Mouse (Mus musculus) liver, embryonic 15.5 days (tissue): ENCODE data around the gene Fggy. TPM values are rescaled to one million over a fixed set of nuclear protein-coding genes. Genes with fewer than 3 reads are reported as not detected.

Experiments used
- ATAC-seq: fragments of 200-750 bp; cut with Nextera tagmentation; 2 replicates; pipeline ENCODE4 v1.8.0; 2017; ENCODE audit warnings: moderate number of reproducible peaks, mild to moderate bottlenecking, moderate library complexity; ENCODE audit not compliant: insufficient read depth
- H3K27ac ChIP-seq: fragments of 300-500 bp; sonication (generic); replicated peaks from 2 replicates; pipeline ENCODE4 v1.5.1; 2015; ENCODE audit warnings: mild to moderate bottlenecking, inconsistent platforms
- H3K27me3 ChIP-seq: fragments of 300-500 bp; sonication (generic); 2 replicates; pipeline ENCODE4 v1.6.1; 2015; ENCODE audit warnings: mild to moderate bottlenecking, inconsistent platforms
- H3K36me3 ChIP-seq: fragments of 300-500 bp; sonication (generic); replicated peaks from 2 replicates; pipeline ENCODE4 v1.6.1; 2015; ENCODE audit warnings: moderate library complexity, mild to moderate bottlenecking, inconsistent platforms
- H3K4me1 ChIP-seq: fragments of 300-500 bp; sonication (generic); replicated peaks from 2 replicates; pipeline ENCODE4 v1.6.1; 2015; ENCODE audit warnings: inconsistent platforms
- H3K4me2 ChIP-seq: fragments of 300-500 bp; sonication (generic); 2 replicates; pipeline ENCODE4 v1.6.1; 2015; ENCODE audit warnings: moderate library complexity, mild to moderate bottlenecking, inconsistent platforms
- H3K4me3 ChIP-seq: fragments of 300-500 bp; sonication (generic); replicated peaks from 2 replicates; pipeline ENCODE4 v1.5.1; 2015; ENCODE audit warnings: mild to moderate bottlenecking, inconsistent platforms
- H3K9ac ChIP-seq: fragments of 300-500 bp; sonication (generic); 2 replicates; pipeline ENCODE4 v1.6.1; 2015; ENCODE audit warnings: moderate library complexity, mild to moderate bottlenecking, inconsistent platforms
- H3K9me3 ChIP-seq: fragments of 300-500 bp; sonication (generic); replicated peaks from 2 replicates; pipeline ENCODE4 v1.6.1; 2016; ENCODE audit warnings: inconsistent platforms
- WGBS: fragments of 180-500 bp; shearing (Covaris S2); methylation state at CpG from one replicate; pipeline ENCODE4 v1.1.7; 2015; ENCODE audit warnings: mixed read lengths; ENCODE audit not compliant: insufficient replicate concordance; 5-methylcytosine and 5-hydroxymethylcytosine counted together
- polyA plus RNA-seq: library from polyadenylated mRNA; unstranded; fragments of >200 nt; fragmentation: Nextera tagmentation; extraction: Ambion mirVana; gene quantifications from 2 replicates; pipeline ENCODE4 v1.2.1, GENCODE M21; 2015

The Fggy gene
- polyA plus RNA-seq, 1 experiment from 2014 or later: 31.6 TPM

GRCm38 (mm10) chr4:95861741-95862155 lies 304.4 kb downstream of the Fggy start:
- H3K4me2 ChIP-seq: no peak overlapping the region
- no peak overlapping the region for H3K9ac ChIP-seq
- H3K9me3 ChIP-seq: no peaks in the 10 kb centered on the region
- no peaks in the 10 kb centered on the region for H3K27me3 ChIP-seq
- WGBS: 67% methylated on average over 5 of the region's 5 CpGs
- no peak for ATAC-seq
- no peaks in the 10 kb centered on the region for H3K36me3 ChIP-seq
- no peak overlapping the region for H3K27ac ChIP-seq
- no peaks in the 10 kb centered on the region for H3K4me1 ChIP-seq
- no peak overlapping the region for H3K4me3 ChIP-seq

- no peak overlapping the region for H3K27ac ChIP-seq
- H3K27me3 ChIP-seq: no peaks in the 10 kb centered on the region
- no peaks in the 10 kb centered on the region for H3K9me3 ChIP-seq
- H3K4me2 ChIP-seq: no peak overlapping the region
- H3K36me3 ChIP-seq: no peaks in the 10 kb centered on the region
- no peaks in the 10 kb centered on the region for H3K4me1 ChIP-seq
- no peak for ATAC-seq
- WGBS: 72% methylated on average over 7 of the region's 7 CpGs
- H3K4me3 ChIP-seq: no peak overlapping the region
- no peak overlapping the region for H3K9ac ChIP-seq
Observed at GRCm38 (mm10) chr4:95862276-95862675, 305.0 kb downstream of the Fggy start.

- ATAC-seq: no peak
- Histone ChIP-seq H3K27ac (no peak overlapping the region), H3K4me2 (no peak overlapping the region), H3K4me1 (no peaks in the 10 kb centered on the region), H3K9ac (no peak overlapping the region), H3K36me3 (no peaks in the 10 kb centered on the region), H3K9me3 (no peaks in the 10 kb centered on the region), H3K4me3 (no peak overlapping the region), H3K27me3 (no peaks in the 10 kb centered on the region)
- 41% methylated on average over 6 of the region's 6 CpGs for WGBS
Observed at GRCm38 (mm10) chr4:95862781-95863499, 305.6 kb downstream of the Fggy start.

GRCm38 (mm10) chr4:95863500-95863803 lies 306.1 kb downstream of the Fggy start:
- no peak overlapping the region for H3K27ac ChIP-seq
- H3K27me3 ChIP-seq: no peaks in the 10 kb centered on the region
- H3K4me2 ChIP-seq: no peak overlapping the region
- no peaks in the 10 kb centered on the region for H3K9me3 ChIP-seq
- no peaks in the 10 kb centered on the region for H3K4me1 ChIP-seq
- no peak for ATAC-seq
- no peak overlapping the region for H3K9ac ChIP-seq
- H3K4me3 ChIP-seq: no peak overlapping the region
- no peaks in the 10 kb centered on the region for H3K36me3 ChIP-seq
- WGBS: 64% methylated on average over 3 of the region's 3 CpGs

GRCm38 (mm10) chr4:95865251-95865650 lies 307.9 kb downstream of the Fggy start:
- WGBS: 44% methylated on average over 5 of the region's 5 CpGs
- Histone ChIP-seq H3K27me3 (no peaks in the 10 kb centered on the region), H3K9ac (no peak overlapping the region), H3K27ac (no peak overlapping the region), H3K4me1 (no peaks in the 10 kb centered on the region), H3K4me3 (no peak overlapping the region), H3K4me2 (no peak overlapping the region), H3K9me3 (no peaks in the 10 kb centered on the region), H3K36me3 (no peaks in the 10 kb centered on the region)
- no peak for ATAC-seq

GRCm38 (mm10) chr4:95865882-95866281 lies 308.6 kb downstream of the Fggy start:
- no peaks in the 10 kb centered on the region for H3K27me3 ChIP-seq
- no peak overlapping the region for H3K4me2 ChIP-seq
- 52% methylated on average over 3 of the region's 3 CpGs for WGBS
- no peak overlapping the region for H3K27ac ChIP-seq
- H3K4me3 ChIP-seq: no peak overlapping the region
- ATAC-seq: no peak
- no peak overlapping the region for H3K9ac ChIP-seq
- H3K4me1 ChIP-seq: no peaks in the 10 kb centered on the region
- no peaks in the 10 kb centered on the region for H3K9me3 ChIP-seq
- no peaks in the 10 kb centered on the region for H3K36me3 ChIP-seq

- no peak overlapping the region for H3K27ac ChIP-seq
- no peaks in the 10 kb centered on the region for H3K9me3 ChIP-seq
- 43% methylated on average over 3 of the region's 3 CpGs for WGBS
- no peaks in the 10 kb centered on the region for H3K36me3 ChIP-seq
- H3K9ac ChIP-seq: no peak overlapping the region
- H3K27me3 ChIP-seq: no peaks in the 10 kb centered on the region
- ATAC-seq: no peak
- H3K4me1 ChIP-seq: no peaks in the 10 kb centered on the region
- no peak overlapping the region for H3K4me2 ChIP-seq
- no peak overlapping the region for H3K4me3 ChIP-seq
Observed at GRCm38 (mm10) chr4:95867103-95867502, 309.8 kb downstream of the Fggy start.

- Histone ChIP-seq H3K27ac (no peak overlapping the region), H3K4me1 (no peaks in the 10 kb centered on the region), H3K27me3 (no peaks in the 10 kb centered on the region), H3K4me2 (no peak overlapping the region), H3K4me3 (no peak overlapping the region), H3K9ac (no peak overlapping the region), H3K36me3 (no peaks in the 10 kb centered on the region), H3K9me3 (no peaks in the 10 kb centered on the region)
- no peak for ATAC-seq
- 54% methylated on average over 6 of the region's 6 CpGs for WGBS
Observed at GRCm38 (mm10) chr4:95868348-95868747, 311.0 kb downstream of the Fggy start.

GRCm38 (mm10) chr4:95871216-95871881 lies 314.0 kb downstream of the Fggy start:
- Histone ChIP-seq H3K4me3 (no peak overlapping the region), H3K27me3 (no peaks in the 10 kb centered on the region), H3K36me3 (no peaks in the 10 kb centered on the region), H3K4me2 (no peak overlapping the region), H3K27ac (no peak overlapping the region), H3K4me1 (no peaks in the 10 kb centered on the region), H3K9ac (no peak overlapping the region), H3K9me3 (no peaks in the 10 kb centered on the region)
- no peak for ATAC-seq
- 29% methylated on average over 6 of the region's 6 CpGs for WGBS

- WGBS: 71% methylated on average over 4 of the region's 4 CpGs
- no peak for ATAC-seq
- no peak overlapping the region for H3K9ac ChIP-seq
- no peak overlapping the region for H3K27ac ChIP-seq
- H3K9me3 ChIP-seq: no peaks in the 10 kb centered on the region
- H3K4me3 ChIP-seq: no peak overlapping the region
- no peaks in the 10 kb centered on the region for H3K4me1 ChIP-seq
- H3K36me3 ChIP-seq: no peaks in the 10 kb centered on the region
- no peak overlapping the region for H3K4me2 ChIP-seq
- H3K27me3 ChIP-seq: no peaks in the 10 kb centered on the region
Observed at GRCm38 (mm10) chr4:95875896-95876295, 318.6 kb downstream of the Fggy start.

- H3K9ac ChIP-seq: no peak overlapping the region
- H3K9me3 ChIP-seq: no peaks in the 10 kb centered on the region
- no peak overlapping the region for H3K4me2 ChIP-seq
- no peaks in the 10 kb centered on the region for H3K27me3 ChIP-seq
- H3K4me3 ChIP-seq: no peak overlapping the region
- no peaks in the 10 kb centered on the region for H3K4me1 ChIP-seq
- H3K36me3 ChIP-seq: no peaks in the 10 kb centered on the region
- no peak overlapping the region for H3K27ac ChIP-seq
- ATAC-seq: no peak
- WGBS: 67% methylated on average over 4 of the region's 4 CpGs
Observed at GRCm38 (mm10) chr4:95877436-95877835, 320.1 kb downstream of the Fggy start.
